In genomic region chrX:48355346-48355745, GRCm38 (mm10) we compare ENCODE assay signal across 20 mouse cellular contexts.
"Had no signal": no experiment of that assay in that cellular context is flagged by ENCODE, and none has a peak within 500 bp of the region (broad histone marks: within the 10 kb centered on the region; RNA-seq: fewer than 3 reads in every experiment).

No protein-coding gene starts in this region.

- ATAC-seq: liver, postnatal 0 days; lung, postnatal 0 days; midbrain, embryonic 13.5 days; midbrain, embryonic 15.5 days had no signal

- H3K4me1 ChIP-seq: lung, embryonic 15.5 days; midbrain, embryonic 13.5 days; midbrain, embryonic 15.5 days; neural tube, embryonic 12.5 days; stomach, embryonic 15.5 days had no signal

- H3K4me3 ChIP-seq: liver, embryonic 15.5 days; lung, embryonic 15.5 days; megakaryocyte, embryonic 14.5 days; midbrain, embryonic 13.5 days; midbrain, embryonic 15.5 days; neural tube, embryonic 12.5 days; stomach, embryonic 15.5 days had no signal

- DNase-seq: liver, postnatal 0 days; lung, adult 2 months; lung, postnatal 14 days; lung, postnatal 36 days; retina, postnatal 1 day; right cerebral cortex, adult 18-20 months; right cerebral cortex, postnatal 25 days; thymus, adult 2 months; thymus, postnatal 25 days; thymus, postnatal 4 days had no signal

- H3K27ac ChIP-seq: liver, embryonic 15.5 days; lung, embryonic 15.5 days; macrophage; midbrain, embryonic 13.5 days; midbrain, embryonic 15.5 days; neural tube, embryonic 12.5 days; stomach, embryonic 15.5 days; stomach, postnatal 0 days had no signal
